Mouse (Mus musculus): ENCODE data around the gene Hgfac. TPM values are rescaled to one million over a fixed set of nuclear protein-coding genes. Genes with fewer than 3 reads are reported as not detected.

Hgfac gene
- polyA plus RNA-seq, 2 experiments: 52.8 to 92.3 TPM

DNA sequence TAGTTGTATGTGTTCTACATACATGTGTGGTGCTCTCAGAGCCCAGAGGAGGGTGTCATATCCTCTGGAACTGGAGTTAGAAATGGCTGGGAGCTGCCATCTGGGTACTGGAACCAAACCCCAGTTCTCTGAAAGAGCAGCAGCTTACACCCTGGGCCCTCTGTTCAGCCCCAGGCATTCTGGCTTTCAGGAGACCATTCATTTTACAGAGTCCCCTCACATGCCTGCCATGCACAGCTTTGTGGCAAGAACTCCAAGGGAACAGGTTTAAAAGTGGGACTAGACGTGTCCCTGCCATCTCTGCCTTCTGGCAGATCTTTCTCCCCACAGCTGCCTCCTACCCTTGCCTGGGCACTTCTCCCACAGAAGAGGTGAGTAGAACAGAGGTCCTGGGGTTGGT lies 7.7 kb upstream of the Hgfac start:
- no peaks in the 10 kb centered on the region for H3K9me3 ChIP-seq (ENCODE audit: control insufficient read depth, low read length)
- 70% methylated on average over 1 of the region's 1 CpGs for WGBS (ENCODE audit: insufficient replicate concordance)
- TF ChIP-seq EP300 (IDR thresholded peaks at IDR 0.05; ENCODE audit: low read depth) (no peak), CTCF (IDR thresholded peaks at IDR 0.05; ENCODE audit: low read depth) (no peak)
- H3K27me3 ChIP-seq (ENCODE audit: control insufficient read depth, insufficient read depth, low read length): no peaks in the 10 kb centered on the region
- no peak overlapping the region for H3K4me3 ChIP-seq (ENCODE audit: insufficient read depth in 1 of 2, low read depth in 2 of 2, low read length in 2 of 2)
- ATAC-seq (ENCODE audit: insufficient read depth): no peak
- peaks cover 12 to 27% of the 10 kb centered on the region in 2 experiments for H3K4me1 ChIP-seq (replicated peaks; ENCODE audit: control insufficient read depth in 2 of 2, insufficient read depth in 2 of 2, low read length in 1 of 2)
- H3K4me2 ChIP-seq (ENCODE audit: low read depth): no peak overlapping the region
- no peak for DNase-seq (ENCODE audit: low read depth in 3 of 3, low spot score in 3 of 3)
- H3K36me3 ChIP-seq (replicated peaks; ENCODE audit: control insufficient read depth, insufficient read depth, low read depth): peaks cover 23% of the 10 kb centered on the region
- no peak overlapping the region for H3K9ac ChIP-seq (replicated peaks)
- H3K27ac ChIP-seq: no peak overlapping the region

DNA sequence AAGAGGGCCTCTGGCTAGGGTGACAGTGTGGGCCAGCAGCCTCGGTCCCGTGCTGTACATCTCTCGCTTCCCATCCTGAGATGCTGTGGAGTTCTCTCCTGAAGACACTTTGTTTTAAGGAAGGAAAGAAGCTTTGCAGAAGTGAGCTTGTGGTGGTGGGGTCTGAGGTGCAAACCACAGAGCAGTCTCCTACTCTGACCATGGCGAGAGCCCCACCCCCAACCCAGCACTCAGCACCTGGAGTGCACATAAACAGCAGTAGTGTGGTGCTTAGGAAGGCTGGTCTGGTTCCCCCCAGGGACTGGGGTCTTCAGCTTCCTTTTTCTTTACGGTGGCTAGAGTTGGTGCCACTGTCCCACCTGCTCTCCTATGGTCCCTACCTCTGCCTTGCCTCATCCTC lies 6.2 kb upstream of the Hgfac start:
- H3K4me3 ChIP-seq (ENCODE audit: insufficient read depth in 1 of 2, low read depth in 2 of 2, low read length in 2 of 2): no peak overlapping the region
- peaks cover 13% of the 10 kb centered on the region for H3K36me3 ChIP-seq (replicated peaks; ENCODE audit: control insufficient read depth, insufficient read depth, low read depth)
- no peaks in the 10 kb centered on the region for H3K27me3 ChIP-seq (ENCODE audit: control insufficient read depth, insufficient read depth, low read length)
- WGBS (ENCODE audit: insufficient replicate concordance): 31% methylated on average over 5 of the region's 5 CpGs
- no peak overlapping the region for H3K9ac ChIP-seq (replicated peaks)
- peak overlapping the region; percentile 30 for H3K27ac ChIP-seq
- TF ChIP-seq CTCF (IDR thresholded peaks at IDR 0.05; ENCODE audit: low read depth): no peak
- no peak for TF ChIP-seq EP300 (IDR thresholded peaks at IDR 0.05; ENCODE audit: low read depth)
- no peaks in the 10 kb centered on the region for H3K9me3 ChIP-seq (ENCODE audit: control insufficient read depth, low read length)
- DNase-seq (ENCODE audit: low read depth in 3 of 3, low spot score in 3 of 3) (no peak), ATAC-seq (ENCODE audit: insufficient read depth) (no peak)
- H3K4me2 ChIP-seq (ENCODE audit: low read depth): no peak overlapping the region
- peaks cover 12 to 27% of the 10 kb centered on the region in 2 experiments for H3K4me1 ChIP-seq (replicated peaks; ENCODE audit: control insufficient read depth in 2 of 2, insufficient read depth in 2 of 2, low read length in 1 of 2)

DNA sequence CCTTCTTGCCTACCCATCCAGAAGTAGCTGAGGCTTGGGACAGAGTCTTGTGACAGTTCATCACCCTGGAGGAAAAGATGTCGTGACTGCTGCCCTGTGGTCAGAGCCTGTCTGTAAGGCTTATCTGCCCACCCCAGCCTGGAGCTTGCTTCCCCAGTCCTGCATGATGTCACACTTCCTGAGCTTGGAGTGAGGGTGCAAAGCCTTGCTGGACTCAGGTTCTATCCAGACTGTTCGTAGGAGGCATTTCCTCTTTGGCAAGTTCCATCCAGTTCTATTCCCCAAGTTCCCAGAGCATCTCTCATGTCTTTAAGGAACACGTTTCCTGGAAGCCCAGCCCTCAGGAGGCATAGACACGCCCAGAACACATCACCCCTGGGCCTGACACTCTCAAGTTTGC lies 5.5 kb upstream of the Hgfac start:
- Histone ChIP-seq H3K4me2 (ENCODE audit: low read depth) (no peak overlapping the region), H3K4me1 (replicated peaks; ENCODE audit: control insufficient read depth in 2 of 2, insufficient read depth in 2 of 2, low read length in 1 of 2) (peaks cover 12 to 27% of the 10 kb centered on the region in 2 experiments), H3K27ac (no peak overlapping the region), H3K4me3 (ENCODE audit: insufficient read depth in 1 of 2, low read depth in 2 of 2, low read length in 2 of 2) (no peak overlapping the region), H3K9ac (replicated peaks) (no peak overlapping the region), H3K36me3 (replicated peaks; ENCODE audit: control insufficient read depth, insufficient read depth, low read depth) (peaks cover 11% of the 10 kb centered on the region), H3K27me3 (ENCODE audit: control insufficient read depth, insufficient read depth, low read length) (no peaks in the 10 kb centered on the region), H3K9me3 (ENCODE audit: control insufficient read depth, low read length) (no peaks in the 10 kb centered on the region)
- DNase-seq (ENCODE audit: low read depth in 3 of 3, low spot score in 3 of 3): peak; percentile 40 to 56 (median 45)
- TF ChIP-seq EP300 (IDR thresholded peaks at IDR 0.05; ENCODE audit: low read depth) (peak; percentile 59), CTCF (IDR thresholded peaks at IDR 0.05; ENCODE audit: low read depth) (no peak)
- WGBS (ENCODE audit: insufficient replicate concordance): 6% methylated on average over 4 of the region's 4 CpGs
- peak; percentile 73 for ATAC-seq (ENCODE audit: insufficient read depth)

DNA sequence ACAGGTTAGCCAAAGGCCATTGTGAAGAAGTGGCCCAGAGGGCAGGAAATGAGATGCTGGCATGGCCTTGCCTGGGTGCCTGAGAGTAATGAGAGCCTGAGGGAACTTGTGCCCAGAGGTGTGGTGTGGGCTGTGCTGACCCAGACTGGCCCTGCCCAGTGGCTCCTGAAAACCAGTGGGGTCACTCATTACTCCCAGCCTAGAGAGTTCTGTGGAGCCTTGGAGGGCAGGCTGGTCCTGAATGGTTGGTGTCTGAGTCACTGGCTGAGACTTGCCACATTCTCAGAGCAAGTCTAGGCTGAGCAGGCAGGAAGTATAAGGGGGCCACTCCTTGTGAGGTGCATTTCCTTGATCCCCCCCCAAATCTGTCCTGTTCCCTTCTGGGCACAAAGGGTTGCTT lies 3.9 kb upstream of the Hgfac start:
- Histone ChIP-seq H3K4me1 (replicated peaks; ENCODE audit: control insufficient read depth in 2 of 2, insufficient read depth in 2 of 2, low read length in 1 of 2) (peaks cover 12 to 27% of the 10 kb centered on the region in 2 experiments), H3K4me3 (ENCODE audit: insufficient read depth in 1 of 2, low read depth in 2 of 2, low read length in 2 of 2) (no peak overlapping the region), H3K9ac (replicated peaks) (no peak overlapping the region), H3K27ac (no peak overlapping the region), H3K4me2 (ENCODE audit: low read depth) (no peak overlapping the region), H3K9me3 (ENCODE audit: control insufficient read depth, low read length) (no peaks in the 10 kb centered on the region), H3K27me3 (ENCODE audit: control insufficient read depth, insufficient read depth, low read length) (no peaks in the 10 kb centered on the region), H3K36me3 (replicated peaks; ENCODE audit: control insufficient read depth, insufficient read depth, low read depth) (peaks cover 9% of the 10 kb centered on the region)
- no peak for TF ChIP-seq CTCF (IDR thresholded peaks at IDR 0.05; ENCODE audit: low read depth)
- no peak for TF ChIP-seq EP300 (IDR thresholded peaks at IDR 0.05; ENCODE audit: low read depth)
- ATAC-seq (ENCODE audit: insufficient read depth) (no peak), DNase-seq (ENCODE audit: low read depth in 3 of 3, low spot score in 3 of 3) (no peak)

DNA sequence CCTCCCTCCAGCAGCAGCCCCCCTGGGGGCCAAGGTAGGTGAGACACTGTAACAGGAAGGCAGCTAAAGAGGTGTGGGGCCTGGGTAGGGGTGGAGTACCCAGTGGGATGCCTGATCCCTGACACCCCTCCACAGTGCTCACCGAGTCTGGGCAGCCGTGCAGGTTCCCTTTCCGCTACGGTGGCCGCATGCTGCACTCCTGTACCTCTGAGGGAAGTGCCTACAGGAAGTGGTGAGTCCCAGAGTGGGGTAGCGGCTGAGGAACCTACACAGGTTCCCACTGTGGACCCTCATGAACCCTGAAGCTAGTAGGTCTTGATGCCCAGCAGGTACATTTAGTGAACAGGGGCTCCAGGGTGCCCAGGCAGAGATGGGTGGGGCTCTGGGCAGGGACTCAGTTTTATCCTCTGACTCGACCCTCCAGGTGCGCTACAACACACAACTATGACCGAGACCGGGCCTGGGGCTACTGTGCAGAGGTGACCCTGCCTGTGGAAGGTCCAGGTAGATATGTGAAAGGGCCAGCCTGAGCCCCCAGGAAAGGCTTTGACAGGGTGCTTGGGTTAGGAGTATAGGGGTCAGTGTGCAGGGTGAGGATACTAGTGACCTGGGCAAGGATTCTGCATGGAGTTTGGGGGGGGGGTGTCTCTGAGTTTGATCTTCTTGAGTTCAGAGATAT lies 1.3 kb downstream of the Hgfac start:
- H3K4me2 ChIP-seq (ENCODE audit: low read depth): peak overlapping the region; percentile 38
- ATAC-seq (ENCODE audit: insufficient read depth): 0 out of 2 replicates have a peak, but pooled peaks have one; percentile 4
- no peaks in the 10 kb centered on the region for H3K36me3 ChIP-seq (replicated peaks; ENCODE audit: control insufficient read depth, insufficient read depth, low read depth)
- no peaks in the 10 kb centered on the region; a peak in 1 of 4 replicates for H3K4me1 ChIP-seq (replicated peaks; ENCODE audit: control insufficient read depth in 2 of 2, insufficient read depth in 2 of 2, low read length in 1 of 2)
- H3K9me3 ChIP-seq (ENCODE audit: control insufficient read depth, low read length): no peaks in the 10 kb centered on the region
- DNase-seq (ENCODE audit: low read depth in 3 of 3, low spot score in 3 of 3): no peak
- H3K9ac ChIP-seq (replicated peaks): no peak overlapping the region
- H3K27ac ChIP-seq: no peak overlapping the region
- H3K27me3 ChIP-seq (ENCODE audit: control insufficient read depth, insufficient read depth, low read length): no peaks in the 10 kb centered on the region
- peak overlapping the region; percentile 6 to 28 for H3K4me3 ChIP-seq (ENCODE audit: insufficient read depth in 1 of 2, low read depth in 2 of 2, low read length in 2 of 2)
- TF ChIP-seq CTCF (IDR thresholded peaks at IDR 0.05; ENCODE audit: low read depth) (no peak), EP300 (IDR thresholded peaks at IDR 0.05; ENCODE audit: low read depth) (no peak)
- WGBS (ENCODE audit: insufficient replicate concordance): 29% methylated on average over 10 of the region's 10 CpGs
